Mouse (Mus musculus): Measurements from ENCODE around the gene Nsf.

The Nsf gene

DNA sequence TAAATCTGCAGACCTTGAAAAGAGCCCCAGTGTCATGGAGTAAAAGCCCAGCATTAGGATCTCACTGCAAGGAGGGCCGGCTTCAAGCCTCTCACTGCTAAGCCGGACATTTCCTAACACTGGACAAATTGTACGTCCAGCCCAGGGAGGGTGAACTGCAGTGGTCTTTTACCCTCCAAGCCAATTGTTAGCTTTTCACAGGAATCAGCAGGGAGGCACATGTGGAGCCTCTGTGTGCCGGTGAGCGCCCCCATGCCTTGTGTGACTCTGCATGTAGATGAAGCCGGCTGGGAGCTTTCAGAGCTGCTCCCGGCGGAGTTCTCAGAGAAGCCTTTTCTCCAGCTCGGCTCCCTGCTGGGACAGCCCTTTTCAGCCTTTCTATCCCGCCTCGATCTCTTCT, 113.0 kb downstream of the Nsf start:
- DNase-seq (ENCODE audit: low read depth, low spot score), result peak; percentile 57

DNA sequence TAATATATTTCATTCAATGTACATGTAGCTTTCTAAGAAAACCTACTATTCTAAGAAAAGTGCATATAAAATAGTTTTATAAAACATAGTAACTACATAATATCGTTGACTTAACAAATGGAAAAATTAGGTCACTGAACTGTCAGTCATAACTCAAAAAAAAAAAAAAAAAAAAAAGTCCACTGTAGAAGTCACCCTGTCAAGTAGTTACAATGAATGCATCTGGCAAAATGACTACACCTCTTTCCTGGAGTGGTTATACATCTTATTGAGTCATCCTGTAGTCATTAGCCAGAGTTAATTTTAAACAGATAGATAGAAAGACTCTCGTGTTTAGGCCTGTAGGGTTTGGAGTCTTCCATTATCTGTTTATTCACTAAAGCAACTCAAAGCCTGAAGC, 114.9 kb downstream of the Nsf start:
- no peak for DNase-seq (ENCODE audit: low read depth, low spot score)

DNA sequence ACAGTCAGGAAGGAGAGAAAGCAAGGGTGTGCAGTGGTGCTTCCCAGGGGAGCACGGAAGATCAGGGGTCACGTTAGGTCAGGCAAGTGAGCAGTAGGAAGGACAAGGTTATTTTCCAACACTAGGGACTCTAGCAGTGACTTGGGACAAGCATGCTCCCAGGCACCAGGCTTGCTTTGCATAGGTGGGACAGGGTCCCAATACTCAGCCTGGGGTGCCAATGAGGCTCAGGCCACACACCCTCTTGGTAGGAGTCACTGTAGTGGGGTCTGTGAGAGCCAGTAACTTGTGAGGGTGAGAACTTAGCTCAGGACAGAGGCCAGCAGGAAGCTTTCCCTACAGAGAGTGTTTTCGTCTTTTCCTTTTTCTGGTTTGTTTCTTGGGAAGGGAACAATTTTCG, 121.5 kb downstream of the Nsf start:
- no peak for DNase-seq (ENCODE audit: low read depth, low spot score)

DNA sequence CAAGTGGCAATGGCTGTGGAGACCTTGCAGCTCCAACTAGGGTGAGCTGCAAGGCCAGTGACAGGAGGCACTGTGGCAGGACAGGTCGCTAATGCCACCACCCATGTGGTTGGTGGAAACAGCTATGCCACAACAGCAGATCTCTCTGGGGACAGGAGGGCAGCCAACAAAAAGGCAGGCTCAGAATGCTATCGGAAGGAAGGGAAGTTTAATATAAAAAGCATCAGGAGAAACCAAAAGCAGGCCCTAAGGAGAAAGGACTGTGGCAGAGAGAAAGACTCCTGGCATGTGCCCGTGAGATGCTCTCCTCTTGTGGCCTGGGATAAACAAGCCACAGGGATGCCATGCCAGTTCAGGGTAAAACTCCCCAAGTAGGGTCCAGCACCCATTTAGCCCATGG, 122.1 kb downstream of the Nsf start:
- DNase-seq (ENCODE audit: low read depth, low spot score), result no peak

DNA sequence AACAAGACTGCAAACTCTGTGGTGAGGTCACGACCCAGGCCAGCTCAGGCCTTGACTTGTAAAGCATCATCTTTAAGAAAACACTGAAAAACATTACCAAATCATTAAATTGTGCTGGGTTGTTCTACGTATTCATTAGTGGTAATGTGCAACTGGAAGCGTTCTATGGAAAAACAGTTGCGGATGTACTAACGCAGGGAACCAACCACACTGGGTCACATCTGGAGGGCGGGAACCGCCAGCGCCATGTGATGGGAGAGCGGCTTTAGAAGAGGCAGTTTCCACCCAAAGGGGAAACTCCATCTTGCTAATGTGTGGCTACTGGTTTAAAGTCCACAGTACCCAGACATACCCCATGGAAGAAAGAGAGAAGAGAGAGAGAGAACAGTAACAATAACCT, 123.4 kb downstream of the Nsf start:
- DNase-seq (ENCODE audit: low read depth, low spot score), result no peak

DNA sequence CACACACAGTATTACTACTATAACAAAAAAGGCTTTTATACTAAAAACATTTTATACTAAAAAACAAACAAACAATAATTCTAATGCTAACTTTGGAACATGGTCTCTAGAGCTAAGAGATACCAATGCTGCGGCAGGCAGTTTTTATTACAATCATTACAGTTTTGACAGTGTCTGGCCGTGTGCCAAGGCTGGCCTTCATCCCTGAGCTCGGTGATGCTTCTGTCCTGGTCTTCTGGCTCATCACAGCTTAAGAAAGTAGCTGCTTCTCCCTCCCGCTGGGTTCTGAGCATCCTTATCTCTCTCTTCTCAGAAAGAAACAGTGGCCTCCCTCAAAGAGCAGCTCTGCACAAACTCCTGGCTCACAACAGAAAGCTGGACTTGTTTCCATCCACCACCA, 123.9 kb downstream of the Nsf start:
- DNase-seq (ENCODE audit: low read depth, low spot score), result no peak

DNA sequence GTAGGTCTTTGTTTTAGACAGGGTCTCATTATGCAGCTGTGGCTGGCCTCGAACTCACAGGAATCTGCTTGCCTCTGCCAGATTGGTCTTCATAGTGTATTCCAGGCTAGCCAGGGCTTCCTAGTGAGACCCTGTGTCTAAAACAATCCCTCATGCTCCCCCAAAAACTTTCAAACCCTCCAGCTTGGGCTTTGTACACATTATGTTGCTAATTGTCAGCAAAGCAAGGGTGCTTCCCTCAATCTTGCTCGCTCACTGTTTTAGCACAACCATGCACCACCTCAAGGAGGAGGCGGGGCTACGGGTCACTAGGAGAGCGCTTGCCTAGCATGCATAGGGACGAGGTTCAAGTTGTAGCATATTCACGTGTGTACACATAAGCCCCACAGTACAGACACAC, 125.0 kb downstream of the Nsf start:
- no peak for DNase-seq (ENCODE audit: low read depth, low spot score)

DNA sequence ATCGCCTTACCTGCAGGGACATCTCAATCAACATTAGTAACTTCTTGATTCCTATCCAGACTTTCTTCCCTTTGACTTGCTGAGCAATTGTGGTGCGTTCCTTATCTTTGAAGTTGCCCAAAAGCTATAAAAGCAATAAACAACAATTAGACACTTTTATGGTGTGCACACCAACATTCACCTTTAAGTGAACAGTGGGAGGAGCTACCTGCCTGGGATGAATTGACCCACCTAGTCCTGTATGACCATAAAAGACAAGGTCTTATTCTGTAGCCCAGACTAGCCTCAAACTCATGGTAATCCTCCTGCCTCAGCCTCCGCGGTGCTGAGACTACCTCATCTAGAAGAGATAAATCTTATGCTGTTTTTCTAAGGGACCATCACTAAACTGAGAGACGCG, 126.7 kb downstream of the Nsf start:
- no peak for DNase-seq (ENCODE audit: low read depth, low spot score)

DNA sequence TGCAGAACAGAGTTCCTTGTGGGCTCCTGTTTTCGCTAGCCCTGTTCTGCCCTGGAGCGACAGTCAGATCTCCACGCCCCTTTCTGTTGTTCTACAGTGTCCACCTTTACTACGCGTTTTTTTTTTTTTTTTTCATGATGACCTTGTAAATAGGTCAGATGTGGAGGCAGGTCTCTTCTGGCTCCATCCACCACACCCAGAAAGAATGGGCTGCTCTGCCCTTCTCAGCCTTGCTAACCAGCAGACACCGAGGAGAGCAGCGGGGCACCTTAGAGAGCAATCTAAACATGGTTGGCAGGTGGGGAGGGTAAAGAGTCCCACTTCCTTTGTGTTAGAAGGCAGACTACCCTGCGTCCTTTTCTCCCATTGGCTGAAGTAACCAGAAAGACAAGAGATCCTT, 137.1 kb downstream of the Nsf start:
- DNase-seq (ENCODE audit: low read depth, low spot score), result no peak

DNA sequence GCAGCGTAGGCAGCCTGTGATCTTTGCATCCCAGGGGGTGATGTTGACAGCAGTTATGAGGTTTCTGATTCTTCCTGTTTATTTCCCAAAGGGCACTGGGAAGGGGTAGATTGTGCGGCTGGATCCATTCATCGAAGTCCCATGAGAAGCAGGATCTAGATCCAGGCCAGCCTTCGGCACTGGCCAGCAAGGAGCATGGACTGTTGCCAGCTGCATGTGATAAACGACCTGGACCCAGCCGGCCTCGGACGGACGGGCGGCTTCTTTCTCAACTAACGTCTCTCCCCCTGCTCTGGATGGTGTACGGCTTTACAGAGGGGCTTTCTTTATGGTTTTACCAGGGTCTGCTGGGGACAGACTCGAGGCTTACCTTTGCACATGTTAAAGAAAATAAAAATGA, 137.9 kb downstream of the Nsf start:
- no peak for DNase-seq (ENCODE audit: low read depth, low spot score)

DNA sequence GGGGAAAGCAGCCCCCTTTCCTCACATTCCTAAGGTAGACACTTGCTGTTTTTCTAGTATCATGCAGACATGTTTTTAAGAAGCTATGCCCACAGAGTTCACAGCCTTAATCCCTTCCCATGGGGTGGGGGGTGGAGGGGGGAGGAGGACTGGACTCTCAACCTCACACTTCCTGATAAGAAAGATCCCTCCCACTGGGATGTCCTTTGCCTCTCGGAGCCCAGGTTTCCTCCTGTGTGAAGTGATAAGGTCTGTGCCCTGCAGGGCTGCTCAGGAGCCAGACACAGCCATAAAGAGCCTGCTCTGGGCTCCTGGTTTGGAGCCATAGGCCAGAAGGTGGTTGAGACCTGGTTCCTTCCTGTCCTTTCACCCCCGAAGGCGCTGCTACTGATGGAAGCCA, 139.0 kb downstream of the Nsf start:
- DNase-seq (ENCODE audit: low read depth, low spot score), result no peak

DNA sequence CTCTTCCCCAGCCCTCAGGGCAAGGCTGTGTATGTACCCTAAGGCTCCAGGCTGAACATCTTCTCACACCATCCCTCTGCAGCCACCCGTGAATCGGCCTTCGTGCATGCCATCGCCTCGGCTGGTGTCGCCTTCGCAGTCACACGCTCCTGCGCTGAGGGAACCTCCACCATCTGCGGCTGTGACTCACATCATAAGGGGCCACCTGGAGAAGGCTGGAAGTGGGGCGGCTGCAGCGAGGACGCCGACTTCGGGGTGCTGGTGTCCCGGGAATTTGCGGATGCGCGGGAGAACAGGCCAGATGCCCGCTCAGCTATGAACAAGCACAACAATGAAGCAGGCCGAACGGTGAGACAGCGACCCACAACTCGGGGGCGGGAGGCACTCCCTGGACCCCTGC, 142.6 kb downstream of the Nsf start:
- DNase-seq (ENCODE audit: low read depth, low spot score), result no peak

DNA sequence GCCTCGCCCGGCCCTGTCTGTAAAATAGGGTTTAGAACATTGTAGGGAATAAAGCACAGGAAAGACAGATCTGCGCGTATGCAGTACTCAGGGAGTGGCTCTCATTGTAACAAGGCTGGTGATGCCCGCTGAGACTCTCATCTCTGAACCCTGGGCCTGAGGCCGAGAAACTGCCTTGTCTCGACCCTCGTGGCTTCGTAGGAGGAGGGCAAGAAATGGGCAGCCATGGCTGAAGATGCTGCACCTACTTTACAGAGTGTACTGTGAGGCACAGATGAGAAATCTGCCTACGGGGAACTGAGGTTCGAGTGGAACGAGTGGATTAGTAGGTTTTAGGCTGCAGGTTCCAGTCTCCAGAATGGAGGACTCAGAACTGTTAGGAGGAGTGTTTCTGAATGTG, 143.2 kb downstream of the Nsf start:
- no peak for DNase-seq (ENCODE audit: low read depth, low spot score)

DNA sequence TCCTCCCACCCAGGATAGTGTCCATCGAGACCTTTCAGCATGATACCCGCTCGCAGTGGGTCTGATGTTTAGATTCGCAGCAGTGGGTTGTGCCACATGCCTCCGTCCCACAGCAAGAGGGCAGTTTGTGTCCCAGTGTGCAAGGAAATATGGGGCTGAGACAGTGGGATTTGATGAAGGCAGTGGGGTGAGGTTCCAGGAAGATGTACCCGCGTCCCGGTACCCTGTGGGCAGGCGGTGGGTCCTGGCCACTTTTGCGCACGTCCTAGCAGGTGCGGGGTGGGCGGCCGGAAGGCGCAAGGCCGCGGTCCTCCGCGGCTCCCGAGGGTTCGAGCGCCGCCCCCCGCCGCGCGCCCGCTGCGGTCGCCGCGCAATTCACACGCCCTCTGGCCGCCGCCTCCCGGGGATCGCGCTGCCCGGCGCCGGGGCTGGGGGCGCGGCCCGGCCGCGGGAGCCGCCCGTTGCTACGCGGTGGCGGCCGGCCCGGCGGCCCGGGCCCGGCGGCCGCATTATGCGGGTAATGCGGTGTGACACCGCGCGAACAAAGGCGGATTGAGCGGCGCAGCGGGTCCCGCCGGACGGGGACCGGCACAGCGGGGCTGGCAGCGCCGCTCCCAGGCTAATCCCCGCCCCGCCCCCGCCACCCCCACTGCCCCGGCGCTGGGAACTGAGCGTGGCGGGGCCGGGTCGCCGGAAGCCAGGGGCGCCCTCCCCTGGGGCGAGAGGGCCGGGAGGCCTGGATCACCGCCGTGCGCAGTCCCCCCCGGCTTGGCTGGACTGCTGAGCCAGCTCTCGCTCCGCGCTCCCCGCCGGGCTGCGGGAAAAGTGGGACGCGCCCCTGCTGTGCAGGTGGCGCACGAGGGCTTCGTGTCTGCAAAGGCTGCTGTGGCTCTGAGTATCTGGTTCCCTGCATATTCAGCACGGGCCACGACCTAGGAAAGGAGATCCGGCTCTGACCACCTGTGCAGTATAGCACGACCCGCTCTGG, 144.0 kb downstream of the Nsf start:
- no peak for DNase-seq (ENCODE audit: low read depth, low spot score)

DNA sequence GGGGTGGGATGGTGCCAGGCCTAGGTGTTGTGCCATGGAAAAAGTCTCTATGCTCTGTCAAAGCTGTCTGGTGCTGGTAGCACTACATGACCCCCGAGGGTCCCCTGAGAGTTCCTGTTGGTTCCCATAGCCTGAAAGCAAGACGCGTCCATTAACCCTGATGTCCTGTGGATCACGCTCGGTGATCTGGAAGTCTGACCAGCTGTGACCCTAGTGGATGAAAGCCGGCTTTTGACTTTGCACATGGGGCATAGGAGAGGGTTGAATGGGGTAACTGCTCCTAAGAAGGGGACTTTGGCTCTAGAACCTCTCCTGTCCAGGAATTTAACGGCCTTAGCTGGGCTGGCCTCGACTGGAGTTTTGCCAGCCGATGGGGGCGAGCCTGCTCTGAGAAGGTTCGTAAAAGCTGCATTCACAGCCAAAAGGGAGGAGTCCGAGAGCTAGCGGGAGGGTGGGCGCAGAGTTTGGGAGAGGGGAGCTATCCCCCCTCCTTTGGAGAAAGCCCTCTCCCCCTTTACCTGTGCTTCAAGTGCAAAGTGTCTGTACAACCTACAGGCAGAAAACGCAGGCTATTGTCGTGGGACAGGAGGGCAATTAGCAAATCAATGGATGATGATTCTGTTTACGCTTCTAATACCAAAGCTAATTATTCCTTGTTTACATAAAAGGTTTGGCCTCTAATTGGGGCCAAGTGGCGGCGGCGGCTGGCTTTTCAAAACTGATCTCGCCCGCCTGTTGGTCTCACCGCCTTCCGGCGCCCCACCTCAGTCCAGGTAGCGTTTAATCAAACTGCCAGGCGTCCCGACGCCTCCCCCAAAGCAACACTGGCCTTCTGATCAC, 144.9 kb downstream of the Nsf start:
- no peak for DNase-seq (ENCODE audit: low read depth, low spot score)

DNA sequence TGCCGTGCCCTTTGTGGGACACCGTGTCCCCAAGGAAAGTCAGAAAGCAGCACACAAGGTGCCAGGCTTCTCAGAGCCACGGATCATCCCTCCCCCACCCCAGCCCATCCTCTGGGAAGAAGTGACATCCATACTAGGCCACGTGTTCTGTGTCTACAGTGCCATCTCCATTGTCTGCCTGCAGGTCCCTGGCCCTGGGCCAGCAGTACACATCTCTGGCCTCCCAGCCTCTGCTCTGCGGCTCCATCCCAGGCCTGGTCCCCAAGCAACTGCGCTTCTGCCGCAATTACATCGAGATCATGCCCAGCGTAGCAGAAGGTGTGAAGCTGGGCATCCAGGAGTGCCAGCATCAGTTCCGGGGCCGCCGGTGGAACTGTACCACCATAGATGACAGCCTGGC, 145.9 kb downstream of the Nsf start:
- no peak for DNase-seq (ENCODE audit: low read depth, low spot score)

DNA sequence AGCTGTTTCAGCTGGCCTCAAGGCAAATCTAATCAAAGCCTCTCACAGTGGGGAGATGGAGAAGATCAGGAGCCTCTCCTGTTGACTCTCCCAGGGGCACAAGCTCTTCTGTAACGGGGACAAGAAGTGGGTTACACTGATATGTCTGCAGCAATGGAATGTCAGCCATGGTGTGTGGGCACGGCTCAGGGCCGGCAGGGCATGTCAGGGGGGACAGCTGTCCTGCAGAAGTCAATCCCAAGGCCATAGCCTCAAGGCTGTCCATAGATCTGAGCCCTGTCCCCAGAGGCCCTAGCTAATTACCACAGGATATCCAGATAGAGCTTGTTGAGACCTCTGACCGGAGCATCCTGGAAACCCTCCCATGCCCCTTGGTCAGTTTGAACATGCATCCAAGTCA, 149.1 kb downstream of the Nsf start:
- DNase-seq (ENCODE audit: low read depth, low spot score), result no peak

DNA sequence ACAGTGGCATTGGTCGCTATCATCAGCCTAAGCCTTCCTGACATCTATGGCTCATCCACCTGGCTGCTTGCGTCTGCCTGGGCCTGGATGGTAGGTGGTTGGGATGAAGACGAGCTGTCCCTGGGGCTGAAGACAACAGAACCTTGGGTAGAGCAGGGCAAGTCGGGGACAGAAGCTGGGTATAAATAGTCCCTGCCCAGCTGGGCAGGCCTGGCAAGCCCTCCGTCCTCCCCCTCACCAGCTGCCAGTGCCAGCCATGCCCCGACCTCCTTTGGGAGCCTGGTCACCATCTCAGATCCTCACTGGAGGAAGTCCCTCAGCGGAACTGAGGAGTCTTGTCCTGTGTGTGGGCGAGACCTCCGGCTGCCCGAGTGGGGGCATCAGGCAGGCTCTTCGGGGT, 149.7 kb downstream of the Nsf start:
- DNase-seq (ENCODE audit: low read depth, low spot score), result no peak

DNA sequence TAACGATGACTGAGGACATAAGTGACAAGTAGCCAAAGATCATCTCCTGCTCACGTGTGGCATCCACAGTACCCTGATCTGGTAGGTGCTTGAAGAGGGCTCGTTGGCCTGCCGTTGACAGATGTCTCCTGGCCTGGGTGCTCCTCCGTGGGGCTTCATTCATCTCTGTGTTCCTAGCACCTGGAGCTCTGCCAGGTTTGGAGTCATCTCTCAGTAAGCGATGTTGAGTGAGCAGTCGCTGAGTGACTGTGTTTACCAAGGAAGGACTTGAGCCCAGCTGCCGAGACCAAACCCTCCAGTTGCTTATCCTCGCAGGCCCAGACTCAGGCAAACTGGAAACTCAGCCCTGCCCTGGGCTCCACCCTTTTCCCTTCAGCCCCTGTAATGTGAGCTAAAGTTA, 152.7 kb downstream of the Nsf start:
- no peak for DNase-seq (ENCODE audit: low read depth, low spot score)

DNA sequence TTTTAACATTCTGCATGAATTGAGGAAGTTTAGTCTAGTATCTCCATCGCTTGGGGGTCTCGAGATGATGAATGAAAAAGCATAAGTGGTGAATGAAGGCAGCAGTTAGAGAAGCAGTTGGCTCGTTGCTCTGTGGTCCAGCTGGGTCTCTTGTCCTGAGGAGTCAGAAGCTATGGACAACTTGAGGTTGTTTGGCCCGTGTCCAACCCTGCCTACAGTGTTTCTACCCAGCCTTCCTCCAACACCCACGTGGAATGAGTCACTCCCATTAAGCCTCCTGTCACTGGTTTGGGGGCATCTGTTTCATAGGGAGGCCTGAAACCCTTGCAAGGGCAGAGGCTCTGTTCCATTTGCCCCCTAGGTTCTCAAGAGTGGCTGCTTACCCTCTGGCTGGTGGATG, 163.9 kb downstream of the Nsf start:
- DNase-seq (ENCODE audit: low read depth, low spot score), result no peak

DNA sequence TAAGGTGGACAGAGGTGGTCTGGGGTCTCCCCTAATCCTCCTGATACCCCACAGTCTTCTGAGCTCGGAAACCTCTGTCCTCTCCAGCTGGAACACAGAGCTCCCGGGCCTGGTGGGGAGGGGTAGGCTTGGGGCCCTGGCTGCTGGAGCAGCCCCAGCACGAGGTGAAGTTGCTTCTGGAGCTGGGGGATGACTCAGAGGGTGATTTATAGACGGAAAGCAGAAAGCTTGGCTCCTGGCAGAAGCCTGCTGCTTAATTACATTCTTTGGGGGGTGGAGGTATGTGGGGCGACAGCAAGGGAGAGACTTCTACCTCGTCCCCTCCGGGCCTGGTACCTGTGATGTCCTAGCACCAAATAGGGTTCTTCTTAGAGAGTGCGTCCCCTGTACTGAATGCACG, 173.7 kb downstream of the Nsf start:
- DNase-seq (ENCODE audit: low read depth, low spot score), result no peak

DNA sequence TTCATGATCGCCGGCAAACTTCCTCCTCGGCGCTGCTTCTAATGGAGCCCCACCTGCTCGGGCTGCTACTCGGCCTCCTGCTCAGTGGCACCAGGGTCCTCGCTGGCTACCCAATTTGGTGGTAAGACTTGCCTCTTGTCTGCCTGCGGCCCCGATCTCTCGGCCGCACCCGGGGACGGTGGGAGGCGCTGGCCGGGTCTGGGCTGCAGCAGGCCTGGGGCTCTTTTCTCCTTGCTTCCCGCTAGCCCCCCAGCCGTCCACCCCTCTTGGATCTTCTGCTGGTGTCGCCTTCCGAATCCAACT, 179.7 kb downstream of the Nsf start:
- DNase-seq (ENCODE audit: low read depth, low spot score), result no peak

Measured in embryo, embryonic 11.5 days (tissue).